Mouse (Mus musculus) intestine, embryonic 14.5 days (tissue): ENCODE results near the gene Nek9. TPM values are rescaled to one million over a fixed set of nuclear protein-coding genes. Genes with fewer than 3 reads are reported as not detected.

ENCODE experiments used
- ATAC-seq: fragments of 200-750 bp; cut with Nextera tagmentation; replicated peaks from 2 replicates; pipeline ENCODE4 v1.8.0; 2017; ENCODE audit warnings: low read depth, moderate number of reproducible peaks, moderate TSS enrichment, moderate library complexity; ENCODE audit not compliant: low FRiP score, low TSS enrichment
- DNase-seq: peaks from one replicate; pipeline ENCODE4 v3.0.0-alpha.2; 2018; ENCODE audit warnings: low spot score
- H3K27ac ChIP-seq: fragments of 300-500 bp; sonication (generic); 2 replicates; pipeline ENCODE4 v1.5.1; 2014; ENCODE audit warnings: low read depth, mild to moderate bottlenecking, control low read depth
- H3K27me3 ChIP-seq: fragments of 300-500 bp; sonication (generic); replicated peaks from 2 replicates; pipeline ENCODE4 v1.6.1; 2014; ENCODE audit warnings: low read length, control low read depth; ENCODE audit not compliant: control insufficient read depth, insufficient read depth
- H3K36me3 ChIP-seq: fragments of 300-500 bp; sonication (generic); 2 replicates; pipeline ENCODE4 v1.6.1; 2014; ENCODE audit warnings: low read length, control low read depth; ENCODE audit not compliant: control insufficient read depth, insufficient read depth
- H3K4me1 ChIP-seq: fragments of 300-500 bp; sonication (generic); replicated peaks from 2 replicates; pipeline ENCODE4 v1.6.1; 2014; ENCODE audit warnings: low read length, control low read depth, mixed read lengths; ENCODE audit not compliant: control insufficient read depth, insufficient read depth
- H3K4me2 ChIP-seq: fragments of 300-500 bp; sonication (generic); 2 replicates; pipeline ENCODE4 v1.6.1; 2014; ENCODE audit warnings: low read length
- H3K4me3 ChIP-seq: fragments of 300-500 bp; sonication (generic); 2 replicates; pipeline ENCODE4 v1.5.1; 2014; ENCODE audit warnings: low read depth, low read length, control low read depth, mixed read lengths
- H3K9ac ChIP-seq: fragments of 300-500 bp; sonication (generic); 2 replicates; pipeline ENCODE4 v1.6.1; 2014; ENCODE audit warnings: mild to moderate bottlenecking, low read length
- H3K9me3 ChIP-seq: fragments of 300-500 bp; sonication (generic); 2 replicates; pipeline ENCODE4 v1.6.1; 2016; ENCODE audit warnings: low read length, control low read depth; ENCODE audit not compliant: control insufficient read depth
- WGBS: fragments of 180-500 bp; shearing (Covaris S2); extraction: QIAGEN DNeasy Blood & Tissue Kit; methylation state at CpG from one replicate; pipeline ENCODE4 v1.1.7; 2014; 5-methylcytosine and 5-hydroxymethylcytosine counted together
- polyA plus RNA-seq: library from polyadenylated mRNA; unstranded; fragments of >200 nt; fragmentation: Nextera tagmentation; extraction: Ambion mirVana; gene quantifications from 2 replicates; pipeline ENCODE4 v1.2.1, GENCODE M21; 2014

Gene Nek9
- polyA plus RNA-seq, 1 experiment from 2014 or later, result 16.5 TPM

- Histone ChIP-seq H3K4me3 (peak within 1 kb of the TSS; percentile 75), H3K4me2 (peak within 1 kb of the TSS; percentile 82), H3K27ac (peak within 1 kb of the TSS; percentile 88), H3K27me3 (no peaks in the 10 kb centered on the region), H3K36me3 (no peaks in the 10 kb centered on the region), H3K4me1 (peaks cover 16% of the 10 kb centered on the region), H3K9me3 (no peaks in the 10 kb centered on the region), H3K9ac (peak within 1 kb of the TSS; percentile 90)
- ATAC-seq (peak; percentile 94), DNase-seq (peak; percentile 91)
- WGBS, result under 1% methylated on average over 37 of the region's 37 CpGs
Measured at GRCm38 (mm10) chr12:85374561-85375272, 35.6 kb upstream of the Nek9 start, which contains the start of gene Tmed10. Gene Tmed10 (minus strand): TSS chr12:85374847.

- no peaks in the 10 kb centered on the region for H3K36me3 ChIP-seq
- H3K9ac ChIP-seq, result peak overlapping the region; percentile 90
- peak; percentile 79 for DNase-seq
- under 1% methylated on average over 50 of the region's 53 CpGs for WGBS
- H3K4me3 ChIP-seq, result peak overlapping the region; percentile 75
- peak overlapping the region; percentile 82 for H3K4me2 ChIP-seq
- peak overlapping the region; percentile 88 for H3K27ac ChIP-seq
- H3K27me3 ChIP-seq, result no peaks in the 10 kb centered on the region
- H3K4me1 ChIP-seq, result peaks cover 16% of the 10 kb centered on the region
- no peaks in the 10 kb centered on the region for H3K9me3 ChIP-seq
- ATAC-seq, result peak; percentile 71
Measured at GRCm38 (mm10) chr12:85373591-85374560, 34.7 kb upstream of the Nek9 start.

GRCm38 (mm10) chr12:85372068-85372665 lies 33.0 kb upstream of the Nek9 start:
- Histone ChIP-seq H3K27me3 (no peaks in the 10 kb centered on the region), H3K36me3 (no peaks in the 10 kb centered on the region), H3K27ac (no peak overlapping the region), H3K4me1 (peaks cover 16% of the 10 kb centered on the region), H3K4me3 (no peak overlapping the region), H3K9ac (no peak overlapping the region), H3K4me2 (no peak overlapping the region; the same call in 1 of the 2 replicates), H3K9me3 (no peaks in the 10 kb centered on the region)
- DNase-seq, result no peak
- no peak for ATAC-seq
- WGBS, result 74% methylated on average over 8 of the region's 8 CpGs

- Histone ChIP-seq H3K27me3 (no peaks in the 10 kb centered on the region), H3K9ac (no peak overlapping the region), H3K4me2 (no peak overlapping the region), H3K4me3 (no peak overlapping the region), H3K27ac (no peak overlapping the region), H3K36me3 (no peaks in the 10 kb centered on the region), H3K9me3 (no peaks in the 10 kb centered on the region), H3K4me1 (peaks cover 17% of the 10 kb centered on the region)
- ATAC-seq (no peak), DNase-seq (no peak)
- WGBS, result 76% methylated on average over 6 of the region's 6 CpGs
Measured at GRCm38 (mm10) chr12:85368441-85369063, 29.4 kb upstream of the Nek9 start.

- ATAC-seq (no peak), DNase-seq (no peak)
- Histone ChIP-seq H3K4me3 (no peak overlapping the region), H3K4me1 (peaks cover 7% of the 10 kb centered on the region; the same call in 1 of the 2 replicates), H3K9me3 (no peaks in the 10 kb centered on the region), H3K4me2 (no peak overlapping the region), H3K9ac (no peak overlapping the region), H3K27me3 (no peaks in the 10 kb centered on the region), H3K27ac (no peak overlapping the region), H3K36me3 (no peaks in the 10 kb centered on the region)
- WGBS, result 79% methylated on average over 3 of the region's 3 CpGs
Measured at GRCm38 (mm10) chr12:85366271-85366670, 27.1 kb upstream of the Nek9 start.

- Histone ChIP-seq H3K27me3 (no peaks in the 10 kb centered on the region), H3K4me2 (no peak overlapping the region), H3K9me3 (no peaks in the 10 kb centered on the region), H3K4me3 (no peak overlapping the region), H3K4me1 (peaks cover 7% of the 10 kb centered on the region; the same call in 1 of the 2 replicates), H3K36me3 (no peaks in the 10 kb centered on the region), H3K27ac (no peak overlapping the region), H3K9ac (no peak overlapping the region)
- 72% methylated on average over 4 of the region's 4 CpGs for whole genome bisulfite sequencing
- ATAC-seq (no peak), DNase-seq (no peak)
Measured at GRCm38 (mm10) chr12:85362510-85362909, 23.3 kb upstream of the Nek9 start.

GRCm38 (mm10) chr12:85361580-85361979 lies 22.4 kb upstream of the Nek9 start:
- Histone ChIP-seq H3K9ac (no peak overlapping the region), H3K36me3 (no peaks in the 10 kb centered on the region), H3K4me3 (no peak overlapping the region), H3K4me2 (no peak overlapping the region), H3K27ac (no peak overlapping the region), H3K27me3 (no peaks in the 10 kb centered on the region), H3K4me1 (peaks cover 6% of the 10 kb centered on the region; the same call in 1 of the 2 replicates), H3K9me3 (no peaks in the 10 kb centered on the region)
- DNase-seq (no peak), ATAC-seq (no peak)

- DNase-seq (no peak), ATAC-seq (no peak)
- 0 out of 2 replicates have a peak, but pooled peaks cover 3% of the 10 kb centered on the region for H3K4me1 ChIP-seq
- 75% methylated on average over 3 of the region's 3 CpGs for WGBS
- H3K4me2 ChIP-seq, result no peak overlapping the region
- no peaks in the 10 kb centered on the region for H3K36me3 ChIP-seq
- H3K4me3 ChIP-seq, result no peak overlapping the region
- H3K9me3 ChIP-seq, result no peaks in the 10 kb centered on the region
- H3K27ac ChIP-seq, result no peak overlapping the region
- H3K27me3 ChIP-seq, result no peaks in the 10 kb centered on the region
- no peak overlapping the region for H3K9ac ChIP-seq
Measured at GRCm38 (mm10) chr12:85361165-85361564, 22.0 kb upstream of the Nek9 start.
